Mouse (Mus musculus): ENCODE data around the gene Cyp2f2. TPM values are rescaled to one million over a fixed set of nuclear protein-coding genes. Genes with fewer than 3 reads are reported as not detected.

The Cyp2f2 gene
- total and polyA plus RNA-seq, 2 experiments from 2014 or later = 0.39 to 0.55 TPM

DNA sequence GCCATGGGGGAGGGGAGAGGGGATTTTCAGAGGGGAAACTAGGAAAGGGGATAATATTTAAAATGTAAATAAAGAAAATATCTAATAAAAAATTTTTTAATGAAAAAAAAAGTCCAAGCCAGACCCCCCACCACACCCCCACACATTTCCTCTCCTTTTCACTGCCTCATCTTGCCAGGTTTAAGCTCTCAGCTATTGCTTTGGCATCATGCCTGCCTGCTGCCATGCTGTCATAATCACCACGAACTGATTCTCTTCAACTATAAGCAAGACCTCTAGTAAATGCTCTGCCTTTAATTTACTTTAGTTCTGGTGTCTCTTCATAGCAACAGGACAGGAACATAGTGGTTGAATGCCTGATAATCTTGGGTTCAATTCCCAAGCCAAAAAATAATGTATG, 62.8 kb downstream of the Cyp2f2 start:
- no peaks in the 10 kb centered on the region for H3K4me1 ChIP-seq (ENCODE audit: insufficient read depth, low read length)
- 80% methylated on average over 1 of the region's 1 CpGs for WGBS
- no peak overlapping the region for H3K27ac ChIP-seq (ENCODE audit: low read depth, low read length)
- H3K9me3 ChIP-seq (ENCODE audit: low read length) = no peaks in the 10 kb centered on the region
- H3K4me2 ChIP-seq (ENCODE audit: low read depth, low read length, poor library complexity, severe bottlenecking) = no peak overlapping the region
- DNase-seq (ENCODE audit: low spot score) (no peak), ATAC-seq (ENCODE audit: low FRiP score) (no peak)
- H3K36me3 ChIP-seq (ENCODE audit: insufficient read depth, low read length) = peaks cover 21% of the 10 kb centered on the region
- TF ChIP-seq CTCF (IDR thresholded peaks at IDR 0.05) = no peak
- no peaks in the 10 kb centered on the region for H3K27me3 ChIP-seq (ENCODE audit: insufficient read depth, low read length)
- no peak overlapping the region for H3K9ac ChIP-seq (replicated peaks; ENCODE audit: low read length, poor library complexity, severe bottlenecking)
- no peak overlapping the region for H3K4me3 ChIP-seq (ENCODE audit: low read depth, low read length)

Small RNA genes lying within 50 kb of the gene (microRNA-seq; reads per million reads assigned to microRNA genes)
- gene Mir3101 (ENCODE audit: borderline number of aligned reads) = not detected

Other genes starting within 250 kb of the Cyp2f2 start
- not detected in 2 replicates for gene Cyp2a22, start 180.5 kb upstream of the Cyp2f2 start, total RNA-seq (2014; rRNA removed)
- gene Cyp2a22, start 180.5 kb upstream of the Cyp2f2 start, polyA plus RNA-seq (2015; fragmentation: Nextera tagmentation; extraction: Ambion mirVana) = not detected in 2 replicates
- gene Cyp2a12, start 90.8 kb upstream of the Cyp2f2 start, total RNA-seq (2014; rRNA removed) = not detected in 2 replicates
- not detected in 2 replicates for gene Cyp2a12, start 90.8 kb upstream of the Cyp2f2 start, polyA plus RNA-seq (2015; fragmentation: Nextera tagmentation; extraction: Ambion mirVana)
- gene Cyp2t4, start 33.8 kb downstream of the Cyp2f2 start, total RNA-seq (2014; rRNA removed) = not detected in 2 replicates
- 0.29 and 0.30 TPM in 2 replicates for gene Cyp2t4, start 33.8 kb downstream of the Cyp2f2 start, polyA plus RNA-seq (2015; fragmentation: Nextera tagmentation; extraction: Ambion mirVana)
- 104 and 116 TPM in 2 replicates for gene Egln2, start 46.9 kb downstream of the Cyp2f2 start, total RNA-seq (2014; rRNA removed)
- gene Egln2, start 46.9 kb downstream of the Cyp2f2 start, polyA plus RNA-seq (2015; fragmentation: Nextera tagmentation; extraction: Ambion mirVana) = 80.7 and 85.6 TPM in 2 replicates
- 60.5 and 65.6 TPM in 2 replicates for gene Rab4b, start 59.0 kb downstream of the Cyp2f2 start, total RNA-seq (2014; rRNA removed)
- 138 and 142 TPM in 2 replicates for gene Rab4b, start 59.0 kb downstream of the Cyp2f2 start, polyA plus RNA-seq (2015; fragmentation: Nextera tagmentation; extraction: Ambion mirVana)
- 2.0 TPM in 1 of 2 replicates, not detected in the other for gene Gm21983, start 61.2 kb downstream of the Cyp2f2 start, total RNA-seq (2014; rRNA removed)
- gene Gm21983, start 61.2 kb downstream of the Cyp2f2 start, polyA plus RNA-seq (2015; fragmentation: Nextera tagmentation; extraction: Ambion mirVana) = not detected in 2 replicates
- gene Mia, start 61.2 kb downstream of the Cyp2f2 start, total RNA-seq (2014; rRNA removed) = 4.3 and 20.6 TPM in 2 replicates
- gene Mia, start 61.2 kb downstream of the Cyp2f2 start, polyA plus RNA-seq (2015; fragmentation: Nextera tagmentation; extraction: Ambion mirVana) = 17.6 and 20.4 TPM in 2 replicates
- gene BC024978, start 75.9 kb downstream of the Cyp2f2 start, total RNA-seq (2014; rRNA removed) = 5.9 and 8.7 TPM in 2 replicates
- 2.3 and 2.8 TPM in 2 replicates for gene BC024978, start 75.9 kb downstream of the Cyp2f2 start, polyA plus RNA-seq (2015; fragmentation: Nextera tagmentation; extraction: Ambion mirVana)
- 138 and 142 TPM in 2 replicates for gene Snrpa, start 76.4 kb downstream of the Cyp2f2 start, total RNA-seq (2014; rRNA removed)
- 147 and 151 TPM in 2 replicates for gene Snrpa, start 76.4 kb downstream of the Cyp2f2 start, polyA plus RNA-seq (2015; fragmentation: Nextera tagmentation; extraction: Ambion mirVana)
- 15.3 and 17.3 TPM in 2 replicates for gene Itpkc, start 108.8 kb downstream of the Cyp2f2 start, total RNA-seq (2014; rRNA removed)
- 4.7 and 5.4 TPM in 2 replicates for gene Itpkc, start 108.8 kb downstream of the Cyp2f2 start, polyA plus RNA-seq (2015; fragmentation: Nextera tagmentation; extraction: Ambion mirVana)
- 24.8 and 26.0 TPM in 2 replicates for gene Coq8b, start 113.1 kb downstream of the Cyp2f2 start, total RNA-seq (2014; rRNA removed)
- 15.1 and 16.7 TPM in 2 replicates for gene Coq8b, start 113.1 kb downstream of the Cyp2f2 start, polyA plus RNA-seq (2015; fragmentation: Nextera tagmentation; extraction: Ambion mirVana)
- 111 and 147 TPM in 2 replicates for gene Numbl, start 138.5 kb downstream of the Cyp2f2 start, total RNA-seq (2014; rRNA removed)
- 59.8 and 60.9 TPM in 2 replicates for gene Numbl, start 138.5 kb downstream of the Cyp2f2 start, polyA plus RNA-seq (2015; fragmentation: Nextera tagmentation; extraction: Ambion mirVana)
- 25.3 and 44.3 TPM in 2 replicates for gene Ltbp4, start 217.8 kb downstream of the Cyp2f2 start, total RNA-seq (2014; rRNA removed)
- 13.6 and 16.0 TPM in 2 replicates for gene Ltbp4, start 217.8 kb downstream of the Cyp2f2 start, polyA plus RNA-seq (2015; fragmentation: Nextera tagmentation; extraction: Ambion mirVana)
- 36.3 and 42.7 TPM in 2 replicates for gene Shkbp1, start 236.1 kb downstream of the Cyp2f2 start, total RNA-seq (2014; rRNA removed)
- 24.1 and 25.1 TPM in 2 replicates for gene Shkbp1, start 236.1 kb downstream of the Cyp2f2 start, polyA plus RNA-seq (2015; fragmentation: Nextera tagmentation; extraction: Ambion mirVana)
- not detected in 2 replicates for gene Gm20479, start 237.5 kb downstream of the Cyp2f2 start, total RNA-seq (2014; rRNA removed)
- gene Gm20479, start 237.5 kb downstream of the Cyp2f2 start, polyA plus RNA-seq (2015; fragmentation: Nextera tagmentation; extraction: Ambion mirVana) = not detected in 2 replicates

Measured in midbrain, postnatal 0 days (tissue).